In genomic region chr3:122292300-122293222, GRCm38 (mm10) we compare ENCODE assay signal across 8 mouse cellular contexts. TPM values are rescaled to one million over a fixed set of nuclear protein-coding genes. Genes with fewer than 3 reads are reported as not detected.
DNase-seq lines count a peak whose midpoint lies in the region; ATAC-seq lines count a peak whose summit lies in the region.

No protein-coding gene starts in this region.

- H3K27me3 ChIP-seq in heart, embryonic 14.5 days (ENCODE audit: control insufficient read depth, insufficient read depth, low read length), result no peaks in the 10 kb centered on the region
- peaks cover 9% of the 10 kb centered on the region; the same call in 1 of the 2 replicates for H3K27me3 ChIP-seq in liver, embryonic 12.5 days (replicated peaks)
- H3K27me3 ChIP-seq in splenic B cell, adult 2 months (ENCODE audit: control insufficient read depth, insufficient read depth, low read length, poor library complexity, severe bottlenecking), result no peaks in the 10 kb centered on the region

- peak overlapping the region; percentile 94 for H3K27ac ChIP-seq in heart, embryonic 14.5 days (replicated peaks in 1 of 2; ENCODE audit: control insufficient read depth in 1 of 2, insufficient read depth in 1 of 2, low read depth in 2 of 2, low read length in 2 of 2)
- peak overlapping the region; percentile 78 for H3K27ac ChIP-seq in liver, embryonic 12.5 days

- 4% methylated on average over 54 of the region's 54 CpGs for WGBS in heart, embryonic 14.5 days
- 10% methylated on average over 50 of the region's 54 CpGs for WGBS in liver, embryonic 12.5 days (ENCODE audit: insufficient replicate concordance)

- peak; percentile 84 for ATAC-seq in CD4-positive, CD25-positive, alpha-beta regulatory T cell, adult 4 months
- ATAC-seq in heart, embryonic 14.5 days (ENCODE audit: insufficient number of reproducible peaks, insufficient read depth, low FRiP score, low read depth), result peak; percentile 72
- ATAC-seq in liver, embryonic 12.5 days, result peak; percentile 87

- peak; percentile 79 for DNase-seq in c-Kit-negative CD71-positive TER-119-positive erythroid progenitor cells, embryonic 14.5 days (ENCODE audit: low read depth, low spot score)
- DNase-seq in fibroblast of lung, adult 2 months (ENCODE audit: low read depth), result peak; percentile 65
- DNase-seq in kidney, postnatal 10 days, result peak; percentile 97
- peak; percentile 97 for DNase-seq in naive thymus-derived CD4-positive, alpha-beta T cell, adult 2 months (ENCODE audit: low read depth)
- DNase-seq in splenic B cell, adult 2 months (ENCODE audit: low read depth, low spot score), result peak; percentile 96

- H3K9ac ChIP-seq in heart, embryonic 14.5 days (ENCODE audit: low read length), result peak overlapping the region; percentile 91
- H3K9ac ChIP-seq in liver, embryonic 12.5 days, result peak overlapping the region; percentile 84

- no peaks in the 10 kb centered on the region for H3K36me3 ChIP-seq in heart, embryonic 14.5 days (ENCODE audit: control insufficient read depth, insufficient read depth, low read length)
- no peaks in the 10 kb centered on the region for H3K36me3 ChIP-seq in liver, embryonic 12.5 days
- no peaks in the 10 kb centered on the region for H3K36me3 ChIP-seq in splenic B cell, adult 2 months (ENCODE audit: control insufficient read depth, insufficient read depth, low read length, poor library complexity, severe bottlenecking)

- H3K9me3 ChIP-seq in heart, embryonic 14.5 days (ENCODE audit: control insufficient read depth, low read length), result no peaks in the 10 kb centered on the region
- no peaks in the 10 kb centered on the region for H3K9me3 ChIP-seq in liver, embryonic 12.5 days (replicated peaks)

- H3K4me2 ChIP-seq in heart, embryonic 14.5 days (ENCODE audit: low read length), result peak overlapping the region; percentile 83
- H3K4me2 ChIP-seq in liver, embryonic 12.5 days, result peak overlapping the region; percentile 98

- peaks cover 11 to 14% of the 10 kb centered on the region in 2 experiments; a peak in 2 of 4 replicates for H3K4me1 ChIP-seq in heart, embryonic 14.5 days (ENCODE audit: control insufficient read depth in 2 of 2, insufficient read depth in 2 of 2, low read length in 2 of 2)
- peaks cover 19% of the 10 kb centered on the region for H3K4me1 ChIP-seq in liver, embryonic 12.5 days

- H3K4me3 ChIP-seq in heart, embryonic 14.5 days (ENCODE audit: control insufficient read depth in 1 of 2, insufficient read depth in 1 of 2, low read depth in 1 of 2, low read length in 2 of 2), result peak overlapping the region; percentile 89 to 98
- H3K4me3 ChIP-seq in liver, embryonic 12.5 days, result peak overlapping the region; percentile 89

RNA-seq across cellular contexts. Expression of gene Bcar3, which starts 1.4 kb away (rescaled TPM):
- 1 to 10 TPM in 1 of 2 experiments, not detected in 1; 1.4 TPM for polyA plus RNA-seq in CD4-positive, CD25-positive, alpha-beta regulatory T cell, adult 4 months (2017; shearing (Covaris generic))
- polyA plus RNA-seq in heart, embryonic 14.5 days (2014; fragmentation: Nextera tagmentation; extraction: Ambion mirVana), result 2.7 and 2.8 TPM in 2 replicates
- polyA plus RNA-seq in liver, embryonic 12.5 days (2016; fragmentation: Nextera tagmentation; extraction: Ambion mirVana), result 5.5 and 6.8 TPM in 2 replicates

RNA-seq across cellular contexts. Expression of gene Dnttip2, which starts 18.4 kb away (rescaled TPM):
- polyA plus RNA-seq in CD4-positive, CD25-positive, alpha-beta regulatory T cell, adult 4 months (2017; shearing (Covaris generic)), result 100 to 1,000 TPM; 108 to 120 TPM
- 41.1 and 42.9 TPM in 2 replicates for polyA plus RNA-seq in heart, embryonic 14.5 days (2014; fragmentation: Nextera tagmentation; extraction: Ambion mirVana)
- 68.3 and 68.6 TPM in 2 replicates for polyA plus RNA-seq in liver, embryonic 12.5 days (2016; fragmentation: Nextera tagmentation; extraction: Ambion mirVana)

RNA-seq across cellular contexts. Expression of gene Gclm, which starts 47.2 kb away (rescaled TPM):
- 10 to 100 TPM in 1 of 2 experiments, 1 to 10 TPM in 1; 7.8 to 11.4 TPM for polyA plus RNA-seq in CD4-positive, CD25-positive, alpha-beta regulatory T cell, adult 4 months (2017; shearing (Covaris generic))
- polyA plus RNA-seq in heart, embryonic 14.5 days (2014; fragmentation: Nextera tagmentation; extraction: Ambion mirVana), result 60.0 and 69.3 TPM in 2 replicates
- 596 and 604 TPM in 2 replicates for polyA plus RNA-seq in liver, embryonic 12.5 days (2016; fragmentation: Nextera tagmentation; extraction: Ambion mirVana)

Comparison
In these comparisons a context has a peak if more than half of its experiments do, and no peak if none do; other contexts are left out.
1. Peak in every context shown above with its lines: DNase-seq, ATAC-seq, H3K4me3 ChIP-seq and H3K27ac ChIP-seq.